8 mouse cellular contexts compared by ENCODE assay signal in genomic region chr9:21131059-21131956, GRCm38 (mm10). TPM values are rescaled to one million over a fixed set of nuclear protein-coding genes. Genes with fewer than 3 reads are reported as not detected.
DNase-seq lines count a peak whose midpoint lies in the region; ATAC-seq and TF ChIP-seq lines count a peak whose summit lies in the region.

Tyk2 (minus strand) TSS chr9:21131243.

- ATAC-seq in common myeloid progenitor, adult 5-6 weeks (replicated peaks; ENCODE audit: low read depth, poor library complexity, severe bottlenecking): peak; percentile 90
- peak; percentile 97 for ATAC-seq in hindbrain, postnatal 0 days
- peak; percentile 95 for ATAC-seq in megakaryocyte, adult 5-6 weeks (ENCODE audit: poor library complexity, severe bottlenecking)

- no peak for TF ChIP-seq CTCF in gastrocnemius, adult 2 months (IDR thresholded peaks at IDR 0.05)
- no peak for TF ChIP-seq CTCF in hindbrain, postnatal 0 days (IDR thresholded peaks at IDR 0.05; ENCODE audit: low read depth)
- TF ChIP-seq CTCF in left cerebral cortex, adult 2 months (IDR thresholded peaks at IDR 0.05): no peak

- H3K4me2 ChIP-seq in hindbrain, postnatal 0 days (ENCODE audit: low read depth, low read length): peak within 1 kb of the TSS; percentile 83

- H3K9ac ChIP-seq in hindbrain, postnatal 0 days (replicated peaks; ENCODE audit: low read length): peak within 1 kb of the TSS; percentile 43

- H3K9me3 ChIP-seq in hindbrain, postnatal 0 days (ENCODE audit: low read length): no peaks in the 10 kb centered on the region

- H3K4me3 ChIP-seq in gastrocnemius, adult 2 months: peak within 1 kb of the TSS; percentile 88
- peak within 1 kb of the TSS; percentile 60 for H3K4me3 ChIP-seq in hindbrain, postnatal 0 days (ENCODE audit: low read length)
- peak within 1 kb of the TSS; percentile 79 for H3K4me3 ChIP-seq in left cerebral cortex, adult 2 months

- H3K27ac ChIP-seq in gastrocnemius, adult 2 months: peak within 1 kb of the TSS; percentile 87
- H3K27ac ChIP-seq in hindbrain, postnatal 0 days: peak within 1 kb of the TSS; percentile 32; the same call in 1 of the 2 replicates
- H3K27ac ChIP-seq in left cerebral cortex, adult 2 months: peak within 1 kb of the TSS; percentile 48; the same call in 1 of the 2 replicates

- no peaks in the 10 kb centered on the region; the same call in 1 of the 2 replicates for H3K36me3 ChIP-seq in hindbrain, postnatal 0 days (ENCODE audit: insufficient read depth, low read length)

- DNase-seq in ZHBTc4 (ENCODE audit: low read depth, low spot score): peak; percentile 99
- peak; percentile 92 for DNase-seq in gastrocnemius, adult 2 months
- peak; percentile 97 for DNase-seq in hindbrain, postnatal 0 days (ENCODE audit: low spot score)
- peak; percentile 86 to 89 for DNase-seq in left cerebral cortex, adult 2 months (ENCODE audit: extremely low spot score in 1 of 2, low spot score in 2 of 2)
- DNase-seq in right cerebral cortex, adult 2 months (ENCODE audit: low spot score in 2 of 2): peak; percentile 92 to 94
- peak; percentile 93 for DNase-seq in urinary bladder, postnatal 14 days (ENCODE audit: low spot score)

- intact Hi-C loops in gastrocnemius, adult 2 months (cut with DNase I): loop anchor here (5.0 kb wide), 2 partner anchors 39 to 99 kb away; partner anchors contain the start of genes Gm38431, Icam5 and Raver1
- intact Hi-C loops in left cerebral cortex, adult 2 months (cut with DNase I): loop anchor here (2.0 kb wide), 1 partner anchor 59 kb away; the partner anchor contains the start of genes Fdx1l and Gm49373

- WGBS in hindbrain, postnatal 0 days: 6% methylated on average over 37 of the region's 37 CpGs

- H3K27me3 ChIP-seq in hindbrain, postnatal 0 days (ENCODE audit: insufficient read depth, low read length): no peaks in the 10 kb centered on the region

- H3K4me1 ChIP-seq in hindbrain, postnatal 0 days (ENCODE audit: insufficient read depth, low read length): 0 out of 2 replicates have a peak, but pooled peaks cover 4% of the 10 kb centered on the region

RNA-seq across cellular contexts. Expression of gene Tyk2, which starts in this region (rescaled TPM):
- total RNA-seq in common myeloid progenitor, adult 5-6 weeks (2017): 11.8 and 13.8 TPM in 2 replicates
- 1 to 10 TPM; 4.4 to 5.9 TPM for total RNA-seq in gastrocnemius, adult 2 months (2021)
- total RNA-seq in hindbrain, postnatal 0 days (2014; rRNA removed): 10.8 and 15.4 TPM in 2 replicates
- 5.7 and 6.2 TPM in 2 replicates for polyA plus RNA-seq in hindbrain, postnatal 0 days (2015; fragmentation: Nextera tagmentation; extraction: Ambion mirVana)
- 10 to 100 TPM; 13.2 to 14.6 TPM for total RNA-seq in left cerebral cortex, adult 2 months (2021)
- total RNA-seq in megakaryocyte, adult 5-6 weeks (2015): 24.9 and 30.9 TPM in 2 replicates
- 33.5 and 37.0 TPM in 2 replicates for total RNA-seq in megakaryocyte, adult 5-6 weeks (2017)

Comparison
In these comparisons a context has a peak if more than half of its experiments do, and no peak if none do; other contexts are left out.
1. Peak in every context shown above with its lines: DNase-seq, ATAC-seq, H3K4me3 ChIP-seq and H3K27ac ChIP-seq.
2. H3K27ac ChIP-seq: peak in every context shown above with its lines; median percentile 87 in gastrocnemius, adult 2 months; 48 in left cerebral cortex, adult 2 months; 32 in hindbrain, postnatal 0 days.